Mouse (Mus musculus): Measurements from ENCODE around the gene Rrp7a. TPM values are rescaled to one million over a fixed set of nuclear protein-coding genes. Genes with fewer than 3 reads are reported as not detected.

Gene Rrp7a
- polyA plus RNA-seq, 1 experiment from 2014 or later, result 61.1 TPM

GRCm38 (mm10) chr15:83095950-83096349, 26.7 kb downstream of the Rrp7a start:
- Histone ChIP-seq H3K27me3 (replicated peaks) (peaks cover 10% of the 10 kb centered on the region), H3K4me3 (no peak overlapping the region), H3K27ac (no peak overlapping the region), H3K36me3 (no peaks in the 10 kb centered on the region), H3K9me3 (no peaks in the 10 kb centered on the region), H3K4me1 (peaks cover 15% of the 10 kb centered on the region), H3K4me2 (replicated peaks) (no peak overlapping the region), H3K9ac (no peak overlapping the region)
- ATAC-seq (ENCODE audit: low FRiP score, low read depth), result no peak
- WGBS, result 47% methylated on average over 2 of the region's 2 CpGs

- peaks cover 21% of the 10 kb centered on the region for H3K27me3 ChIP-seq (replicated peaks)
- H3K9ac ChIP-seq, result no peak overlapping the region
- H3K36me3 ChIP-seq, result no peaks in the 10 kb centered on the region
- H3K4me1 ChIP-seq, result peaks cover 9% of the 10 kb centered on the region
- no peaks in the 10 kb centered on the region for H3K9me3 ChIP-seq
- H3K27ac ChIP-seq, result no peak overlapping the region
- no peak overlapping the region for H3K4me3 ChIP-seq
- 68% methylated on average over 2 of the region's 2 CpGs for WGBS
- no peak overlapping the region for H3K4me2 ChIP-seq (replicated peaks)
- ATAC-seq (ENCODE audit: low FRiP score, low read depth), result no peak
These were observed 28.9 kb downstream of the Rrp7a start for GRCm38 (mm10) chr15:83093687-83094086.

- Histone ChIP-seq H3K4me1 (peaks cover 12% of the 10 kb centered on the region), H3K27me3 (replicated peaks) (peaks cover 22% of the 10 kb centered on the region), H3K36me3 (no peaks in the 10 kb centered on the region), H3K9ac (no peak overlapping the region), H3K9me3 (no peaks in the 10 kb centered on the region), H3K4me2 (replicated peaks) (no peak overlapping the region), H3K27ac (no peak overlapping the region), H3K4me3 (no peak overlapping the region)
- WGBS, result 44% methylated on average over 3 of the region's 3 CpGs
- ATAC-seq (ENCODE audit: low FRiP score, low read depth), result no peak
These were observed 31.7 kb downstream of the Rrp7a start for GRCm38 (mm10) chr15:83090874-83091273.

- WGBS, result 14% methylated on average over 7 of the region's 7 CpGs
- ATAC-seq (ENCODE audit: low FRiP score, low read depth), result no peak
- peak within 1 kb of the TSS; percentile 46 for H3K4me2 ChIP-seq (replicated peaks)
- 0 out of 2 replicates have a peak within 1 kb of the TSS, but pooled peaks have one; percentile 17 for H3K9ac ChIP-seq
- H3K4me3 ChIP-seq, result no peak within 1 kb of the TSS
- H3K27ac ChIP-seq, result no peak within 1 kb of the TSS
- H3K9me3 ChIP-seq, result no peaks in the 10 kb centered on the region
- H3K27me3 ChIP-seq (replicated peaks), result peaks cover 22% of the 10 kb centered on the region
- H3K4me1 ChIP-seq, result peaks cover 12% of the 10 kb centered on the region
- H3K36me3 ChIP-seq, result no peaks in the 10 kb centered on the region
These were observed 33.3 kb downstream of the Rrp7a start, which contains the start of gene Serhl for GRCm38 (mm10) chr15:83089429-83089605. Gene Serhl (plus strand): TSS chr15:83089506.

GRCm38 (mm10) chr15:83088495-83089428, 33.8 kb downstream of the Rrp7a start:
- H3K36me3 ChIP-seq, result no peaks in the 10 kb centered on the region
- H3K9ac ChIP-seq, result 0 out of 2 replicates have a peak overlapping the region, but pooled peaks have one; percentile 17
- no peak overlapping the region for H3K27ac ChIP-seq
- WGBS, result 2% methylated on average over 27 of the region's 27 CpGs
- peaks cover 22% of the 10 kb centered on the region for H3K27me3 ChIP-seq (replicated peaks)
- peak overlapping the region; percentile 46 for H3K4me2 ChIP-seq (replicated peaks)
- no peak; the same call in 1 of the 2 replicates for ATAC-seq (ENCODE audit: low FRiP score, low read depth)
- no peaks in the 10 kb centered on the region for H3K9me3 ChIP-seq
- no peak overlapping the region for H3K4me3 ChIP-seq
- H3K4me1 ChIP-seq, result peaks cover 18% of the 10 kb centered on the region

GRCm38 (mm10) chr15:83086636-83087328, 35.8 kb downstream of the Rrp7a start:
- no peaks in the 10 kb centered on the region for H3K36me3 ChIP-seq
- no peak for ATAC-seq (ENCODE audit: low FRiP score, low read depth)
- peaks cover 22% of the 10 kb centered on the region for H3K4me1 ChIP-seq
- no peak overlapping the region for H3K9ac ChIP-seq
- WGBS, result 87% methylated on average over 13 of the region's 13 CpGs
- H3K9me3 ChIP-seq, result no peaks in the 10 kb centered on the region
- H3K27ac ChIP-seq, result no peak overlapping the region
- no peak overlapping the region for H3K4me3 ChIP-seq
- no peak overlapping the region for H3K4me2 ChIP-seq (replicated peaks)
- H3K27me3 ChIP-seq (replicated peaks), result peaks cover 22% of the 10 kb centered on the region

GRCm38 (mm10) chr15:83085901-83086300, 36.7 kb downstream of the Rrp7a start:
- Histone ChIP-seq H3K4me1 (peaks cover 22% of the 10 kb centered on the region), H3K36me3 (no peaks in the 10 kb centered on the region), H3K27ac (no peak overlapping the region), H3K4me2 (replicated peaks) (no peak overlapping the region), H3K9ac (no peak overlapping the region), H3K4me3 (no peak overlapping the region), H3K9me3 (no peaks in the 10 kb centered on the region), H3K27me3 (replicated peaks) (peaks cover 22% of the 10 kb centered on the region)
- ATAC-seq (ENCODE audit: low FRiP score, low read depth), result no peak
- 35% methylated on average over 7 of the region's 7 CpGs for WGBS

GRCm38 (mm10) chr15:83084022-83084640, 38.5 kb downstream of the Rrp7a start:
- 55% methylated on average over 13 of the region's 13 CpGs for WGBS
- Histone ChIP-seq H3K36me3 (no peaks in the 10 kb centered on the region), H3K4me3 (no peak overlapping the region), H3K9ac (no peak overlapping the region), H3K27ac (no peak overlapping the region), H3K4me1 (peaks cover 16% of the 10 kb centered on the region), H3K9me3 (no peaks in the 10 kb centered on the region), H3K27me3 (replicated peaks) (peaks cover 14% of the 10 kb centered on the region), H3K4me2 (replicated peaks) (0 out of 2 replicates have a peak overlapping the region, but pooled peaks have one; percentile 12)
- ATAC-seq (ENCODE audit: low FRiP score, low read depth), result peak; percentile 48; the same call in 1 of the 2 replicates

- Histone ChIP-seq H3K4me1 (peaks cover 12% of the 10 kb centered on the region), H3K9ac (no peak overlapping the region), H3K27me3 (replicated peaks) (peaks cover 11% of the 10 kb centered on the region), H3K4me3 (no peak overlapping the region), H3K9me3 (no peaks in the 10 kb centered on the region), H3K36me3 (no peaks in the 10 kb centered on the region), H3K4me2 (replicated peaks) (0 out of 2 replicates have a peak overlapping the region, but pooled peaks have one; percentile 12), H3K27ac (no peak overlapping the region)
- ATAC-seq (ENCODE audit: low FRiP score, low read depth), result no peak; the same call in 1 of the 2 replicates
- WGBS, result 67% methylated on average over 5 of the region's 5 CpGs
These were observed 39.1 kb downstream of the Rrp7a start for GRCm38 (mm10) chr15:83083530-83083929.

GRCm38 (mm10) chr15:83075607-83076525, 46.7 kb downstream of the Rrp7a start:
- Histone ChIP-seq H3K27ac (no peak overlapping the region), H3K36me3 (no peaks in the 10 kb centered on the region), H3K4me1 (no peaks in the 10 kb centered on the region), H3K27me3 (replicated peaks) (no peaks in the 10 kb centered on the region), H3K9ac (no peak overlapping the region), H3K4me2 (replicated peaks) (no peak overlapping the region), H3K9me3 (no peaks in the 10 kb centered on the region), H3K4me3 (no peak overlapping the region)
- ATAC-seq (ENCODE audit: low FRiP score, low read depth), result no peak
- 72% methylated on average over 27 of the region's 27 CpGs for WGBS

- Histone ChIP-seq H3K9ac (no peak overlapping the region), H3K4me2 (replicated peaks) (no peak overlapping the region), H3K36me3 (no peaks in the 10 kb centered on the region), H3K9me3 (no peaks in the 10 kb centered on the region), H3K4me3 (no peak overlapping the region), H3K27ac (no peak overlapping the region), H3K27me3 (replicated peaks) (no peaks in the 10 kb centered on the region), H3K4me1 (no peaks in the 10 kb centered on the region)
- WGBS, result 87% methylated on average over 4 of the region's 4 CpGs
- no peak for ATAC-seq (ENCODE audit: low FRiP score, low read depth)
These were observed 48.4 kb downstream of the Rrp7a start for GRCm38 (mm10) chr15:83074179-83074578.
